Mouse (Mus musculus) ZHBTc4 (cell line): ENCODE results near the gene Golt1a.

ENCODE experiments used
- DNase-seq: peaks from one replicate; pipeline ENCODE4 v3.0.0-alpha.2; 2011; ENCODE audit warnings: low read depth, low spot score

The Golt1a gene

GRCm38 (mm10) chr1:133347693-133348520 lies 38.3 kb downstream of the Golt1a start:
- DNase-seq = peak; percentile 70

DNA sequence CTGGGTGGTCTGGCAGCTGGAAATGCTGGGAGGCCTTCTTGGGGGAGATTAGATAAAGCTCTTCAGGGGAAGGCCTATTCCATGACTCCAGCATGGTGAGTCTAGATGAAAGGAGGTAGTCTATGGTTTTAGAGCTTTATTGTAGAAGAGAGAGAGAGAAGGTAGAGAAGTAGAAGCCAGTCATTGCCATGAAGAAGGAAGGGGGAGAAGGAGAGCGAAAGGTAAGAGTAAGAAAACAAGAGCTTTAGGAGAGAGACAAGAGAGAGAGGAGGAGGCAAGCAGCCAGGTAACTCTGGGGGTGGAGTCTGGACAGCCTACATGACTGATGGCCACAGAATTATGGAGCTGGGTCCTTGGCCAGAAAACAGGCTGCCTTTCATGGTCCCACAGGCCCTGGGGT lies 40.6 kb downstream of the Golt1a start, which contains the start of gene Ren1:
Gene Ren1 (plus strand): TSS at position 301 of the 400 bp plus-strand sequence.
- DNase-seq = no peak

DNA sequence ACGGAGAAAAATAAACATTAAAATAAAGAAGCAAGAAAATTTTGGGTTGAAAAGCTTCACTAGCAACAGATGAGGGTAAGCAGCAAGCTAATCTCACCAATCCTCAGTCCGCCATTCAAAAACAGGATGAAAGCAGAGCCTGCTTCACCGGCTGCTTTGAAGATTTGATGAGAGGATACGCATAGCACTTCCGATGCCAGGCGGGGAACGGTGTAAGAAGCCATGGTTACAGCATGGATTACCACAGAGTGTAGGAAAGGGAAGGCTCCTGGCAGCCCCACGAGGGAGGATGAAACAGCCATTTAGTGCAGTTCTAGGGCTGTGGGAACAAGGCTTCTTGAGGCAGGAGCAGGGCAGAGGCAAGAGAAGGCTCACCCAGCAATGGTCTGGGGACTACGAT lies 42.2 kb downstream of the Golt1a start:
- no peak for DNase-seq

GRCm38 (mm10) chr1:133353371-133353809 lies 43.8 kb downstream of the Golt1a start:
- peak; percentile 92 for DNase-seq

GRCm38 (mm10) chr1:133355469-133355868 lies 45.9 kb downstream of the Golt1a start:
- no peak for DNase-seq

DNA sequence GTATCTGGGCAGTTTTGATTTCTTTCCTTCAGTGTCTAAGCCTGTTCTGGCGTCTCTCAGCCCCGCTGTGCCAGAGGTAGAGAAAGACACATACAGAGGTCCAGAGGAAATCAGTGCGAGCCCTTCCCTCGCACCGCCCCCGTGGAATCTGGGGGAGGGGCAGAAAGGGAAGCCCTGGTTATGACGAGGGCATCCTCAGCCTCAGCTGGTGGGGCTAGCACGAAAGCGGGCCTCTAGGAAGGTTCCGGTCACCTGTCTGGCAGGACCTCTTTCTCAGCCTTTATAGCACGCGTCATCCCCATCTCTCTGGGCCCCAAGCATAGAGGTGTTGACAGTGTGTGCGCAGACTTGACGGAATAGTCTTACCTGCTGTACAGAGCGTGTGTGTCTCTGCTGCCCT lies 46.3 kb downstream of the Golt1a start:
- DNase-seq = no peak

DNA sequence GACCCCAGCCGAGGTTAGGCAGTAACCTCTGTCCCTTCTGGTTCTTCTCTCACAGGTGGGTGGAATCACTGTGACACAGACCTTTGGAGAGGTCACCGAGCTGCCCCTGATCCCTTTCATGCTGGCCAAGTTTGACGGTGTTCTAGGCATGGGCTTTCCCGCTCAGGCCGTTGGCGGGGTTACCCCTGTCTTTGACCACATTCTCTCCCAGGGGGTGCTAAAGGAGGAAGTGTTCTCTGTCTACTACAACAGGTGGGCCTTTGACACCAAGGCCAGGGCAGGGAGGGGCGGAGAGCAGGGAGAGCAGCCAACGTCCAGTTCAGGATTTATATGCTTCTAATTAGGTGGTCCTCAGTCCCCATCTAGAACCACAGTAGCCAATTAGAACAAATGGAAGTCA lies 46.7 kb downstream of the Golt1a start:
- no peak for DNase-seq

- DNase-seq = no peak
Measured at GRCm38 (mm10) chr1:133361006-133361405, 51.4 kb downstream of the Golt1a start.

DNA sequence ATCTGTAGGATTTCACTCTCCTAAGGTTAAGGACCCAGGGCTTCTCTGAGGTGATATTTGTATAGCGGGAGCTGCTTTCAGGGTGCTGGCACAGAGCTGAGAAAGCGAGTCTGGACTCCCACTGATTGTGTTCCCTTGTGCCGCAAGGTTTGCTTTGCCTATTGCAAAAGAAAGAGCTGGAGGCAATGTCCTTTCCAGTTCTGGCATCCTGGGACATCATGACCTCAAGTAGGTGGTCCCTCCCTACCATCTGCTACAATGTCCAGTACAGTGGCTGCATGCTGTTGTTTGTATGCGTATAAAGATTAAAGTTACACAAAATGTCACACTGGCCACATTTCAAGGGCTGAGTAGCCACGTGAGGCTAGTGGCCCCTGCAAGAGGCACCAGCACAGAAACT lies 52.5 kb downstream of the Golt1a start:
- DNase-seq = no peak

DNA sequence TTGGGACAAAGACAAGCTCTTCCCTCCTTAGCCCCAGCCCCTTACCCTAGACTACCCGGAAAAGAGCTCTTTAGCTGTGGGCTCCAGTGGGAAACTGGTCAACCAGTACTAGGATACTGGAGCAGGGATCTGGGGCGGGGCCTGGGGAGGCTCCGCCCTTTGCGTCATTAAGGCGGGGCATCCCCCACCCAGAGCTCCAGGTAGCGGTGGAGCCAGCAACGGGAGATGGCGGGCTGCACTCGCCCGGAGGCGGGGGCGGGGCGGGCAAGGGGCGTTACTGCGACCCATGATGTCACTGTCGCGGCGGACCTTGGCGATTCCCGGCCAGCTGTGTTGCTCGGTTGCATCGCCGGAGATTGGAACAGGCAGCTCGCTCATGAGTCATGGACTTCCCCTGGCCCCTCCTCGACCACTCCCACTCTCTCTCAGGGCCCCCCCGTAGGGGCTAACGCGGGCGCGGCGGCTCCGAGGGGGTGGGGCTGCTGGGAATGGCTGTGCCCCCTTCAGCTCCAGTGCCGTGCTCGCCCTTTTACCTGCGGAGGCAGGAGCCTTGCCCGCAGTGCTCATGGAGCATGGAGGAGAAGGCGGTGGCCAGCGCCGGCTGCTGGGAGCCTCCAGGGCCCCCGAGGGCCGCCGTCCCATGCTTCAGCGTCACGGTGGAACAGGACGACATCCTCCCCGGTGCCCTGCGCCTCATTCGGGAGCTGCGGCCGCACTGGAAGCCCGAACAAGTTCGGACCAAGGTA lies 53.8 kb downstream of the Golt1a start, which contains the start of gene Etnk2:
Gene Etnk2 (plus strand): TSS at position 297 of the 746 bp plus-strand sequence.
- peak; percentile 98 for DNase-seq

DNA sequence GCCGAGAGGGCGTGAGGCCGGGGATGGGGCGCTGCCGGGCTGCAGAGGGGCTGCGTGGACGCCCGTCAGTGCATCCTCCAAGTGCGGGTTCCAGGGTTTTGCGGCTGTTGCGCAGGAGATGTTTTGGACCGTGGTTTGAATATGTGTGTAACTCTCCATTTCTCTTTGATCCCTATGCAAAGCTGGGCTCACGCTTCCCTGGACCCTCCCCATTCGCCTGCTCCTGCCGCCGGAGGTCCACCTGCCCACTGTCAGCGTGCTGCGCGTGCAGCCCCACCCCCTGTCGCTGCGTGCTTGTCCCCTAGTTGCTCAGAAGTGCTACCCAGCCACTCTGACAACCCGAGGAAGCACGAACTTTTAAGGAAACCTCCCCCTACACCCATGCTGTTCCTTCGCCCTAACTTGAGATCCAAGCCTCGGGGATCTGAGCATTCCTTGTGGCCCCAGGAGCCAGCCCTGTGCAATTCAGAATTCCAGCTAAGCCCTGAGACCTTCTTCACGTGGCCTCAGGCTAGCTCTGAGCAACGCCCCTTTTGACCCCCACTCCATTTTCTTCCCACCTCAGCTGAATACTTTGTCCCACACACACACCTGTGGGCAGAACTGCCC lies 54.5 kb downstream of the Golt1a start:
- peak; percentile 69 for DNase-seq

GRCm38 (mm10) chr1:133364890-133365289 lies 55.3 kb downstream of the Golt1a start:
- no peak for DNase-seq

DNA sequence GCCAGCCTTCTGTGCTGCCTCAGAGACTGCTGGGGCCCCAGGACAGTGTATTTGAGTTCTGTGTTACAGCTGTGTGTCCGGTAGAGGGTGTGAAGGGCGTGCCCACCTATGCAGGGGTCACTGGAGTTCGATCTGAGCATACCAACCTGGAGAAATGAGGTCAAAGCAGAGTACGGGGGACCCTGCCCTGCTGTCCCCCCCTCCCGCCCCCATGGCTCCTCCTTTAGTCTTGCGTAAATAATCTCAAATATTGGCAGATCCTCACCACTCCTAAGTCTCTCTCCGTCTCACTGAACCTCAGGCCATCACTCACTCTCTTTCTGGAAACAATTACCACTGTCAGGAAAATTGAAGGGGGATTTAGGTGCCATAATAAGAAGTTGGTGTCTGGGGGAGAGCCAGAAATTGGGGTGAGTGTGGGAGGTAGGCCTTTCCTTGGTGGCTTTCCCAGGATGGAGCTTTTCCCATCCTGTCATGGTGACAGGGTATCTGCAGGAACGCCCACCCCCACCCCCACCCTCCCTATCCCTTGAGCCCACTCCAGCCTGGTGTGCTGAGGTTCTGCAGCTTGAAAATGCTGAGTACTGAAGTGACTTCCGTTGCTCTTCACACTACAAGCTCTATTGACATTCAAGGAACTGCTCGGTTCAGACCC lies 57.5 kb downstream of the Golt1a start:
- DNase-seq = no peak

DNA sequence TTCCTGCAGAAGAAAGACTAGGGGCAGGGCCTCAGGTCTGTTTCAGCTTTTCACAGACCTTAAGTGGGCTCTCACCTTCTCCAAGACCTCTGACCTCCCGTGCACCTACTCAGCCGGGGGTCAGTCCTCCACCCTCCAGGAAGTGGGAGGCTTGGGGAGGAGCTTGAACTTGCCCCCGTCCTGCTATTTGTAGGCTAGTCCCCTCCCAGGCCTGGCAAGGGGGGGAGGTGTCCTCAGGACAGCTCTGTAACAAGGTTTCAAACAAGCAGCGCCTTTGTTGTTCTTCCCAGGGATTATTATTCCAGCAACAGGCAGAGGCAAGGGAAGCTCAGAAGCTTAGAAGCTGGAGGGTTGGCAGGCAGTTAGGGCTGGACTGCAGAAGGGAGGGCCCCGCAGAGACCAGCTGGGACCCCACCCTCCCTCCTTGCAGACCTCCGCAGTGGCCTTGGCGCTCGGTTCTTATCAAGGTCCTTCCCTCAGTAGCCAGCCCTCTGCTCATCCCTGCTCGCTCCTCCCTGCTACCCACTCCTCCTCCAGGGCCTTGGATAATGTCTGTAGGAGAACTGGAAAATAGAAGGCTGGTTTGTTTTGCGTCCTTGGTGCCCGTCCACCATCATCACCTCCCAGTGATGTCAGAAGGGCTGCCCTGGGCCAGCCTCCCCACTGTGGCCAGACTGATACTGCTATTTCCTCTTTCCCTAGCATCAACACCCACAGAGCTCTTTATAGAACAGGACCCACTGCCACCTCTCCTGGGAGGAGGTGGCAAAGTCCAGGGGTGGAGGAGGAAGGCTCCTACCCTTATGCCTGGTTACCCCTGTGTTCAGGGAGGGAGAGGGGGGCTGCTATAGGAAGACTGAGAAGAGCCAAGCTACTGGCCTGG lies 58.2 kb downstream of the Golt1a start:
- DNase-seq = peak; percentile 98

DNA sequence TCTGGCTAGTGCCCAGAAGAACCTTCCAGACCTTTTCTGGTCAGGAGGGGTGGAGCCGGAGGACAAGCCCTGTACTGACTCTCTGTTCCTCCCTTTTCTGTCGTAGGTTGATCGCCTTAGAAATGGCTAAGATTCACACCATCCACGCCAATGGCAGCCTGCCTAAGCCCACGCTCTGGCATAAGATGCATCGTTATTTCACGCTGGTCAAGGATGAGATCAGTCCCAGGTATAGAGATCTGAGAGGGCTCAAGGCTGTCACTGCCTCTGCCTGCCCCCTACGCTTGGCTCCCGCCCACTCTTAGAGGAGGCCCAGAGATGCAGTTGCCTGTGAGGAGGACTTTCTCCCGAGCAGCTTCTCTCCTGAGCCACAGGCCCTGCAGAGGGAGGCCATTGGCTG lies 59.0 kb downstream of the Golt1a start:
- no peak for DNase-seq

- DNase-seq = no peak
Measured at GRCm38 (mm10) chr1:133370352-133370751, 60.8 kb downstream of the Golt1a start.

- no peak for DNase-seq
Measured at GRCm38 (mm10) chr1:133371431-133371830, 61.8 kb downstream of the Golt1a start.

GRCm38 (mm10) chr1:133372113-133372512 lies 62.5 kb downstream of the Golt1a start:
- DNase-seq = no peak
